Mouse (Mus musculus): Measurements from ENCODE around the gene Rabgap1l.

DNA sequence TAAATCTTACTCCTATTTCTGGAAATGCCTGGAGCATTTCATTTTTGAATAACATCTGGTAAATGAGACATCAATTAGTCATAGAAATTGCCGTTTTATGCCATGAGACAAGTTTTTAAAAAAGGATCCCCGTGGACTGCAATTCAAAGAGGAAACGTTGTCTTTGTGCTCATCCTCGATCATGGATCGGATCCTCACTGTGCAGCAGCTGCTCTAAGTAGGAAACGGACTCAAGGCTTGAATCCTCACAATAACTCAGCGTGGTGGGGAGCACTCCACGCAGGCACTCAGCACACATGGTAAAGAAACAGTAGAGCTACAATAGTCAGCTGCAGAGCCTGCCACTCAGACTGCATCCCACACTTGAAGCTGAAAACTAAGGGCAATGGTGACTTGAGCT, 616.1 kb downstream of the Rabgap1l start:
- no peak for TF ChIP-seq CTCF (conservative IDR thresholded peaks at IDR 0.05; ENCODE audit: low read length)
- TF ChIP-seq POU5F1 (IDR thresholded peaks at IDR 0.05; ENCODE audit: borderline replicate concordance, low read length): no peak

All from E14TG2a.4 (cell line).